Mouse (Mus musculus) neural tube, embryonic 11.5 days (tissue): Measurements from ENCODE around the gene Ddah2. TPM values are rescaled to one million over a fixed set of nuclear protein-coding genes. Genes with fewer than 3 reads are reported as not detected.
A peak's percentile ranks its signal among the peaks of the same experiment; 100 is the strongest.

ENCODE experiments used
- ATAC-seq: fragments of 200-750 bp; cut with Nextera tagmentation; 2 replicates; pipeline ENCODE4 v1.8.0; 2017; ENCODE audit warnings: moderate number of reproducible peaks, mild to moderate bottlenecking, moderate TSS enrichment, moderate library complexity; ENCODE audit not compliant: insufficient read depth, low FRiP score, low TSS enrichment
- DNase-seq: peaks from one replicate; pipeline ENCODE4 v3.0.0-alpha.2; 2015; ENCODE audit warnings: low spot score
- H3K27ac ChIP-seq: fragments of 300-500 bp; sonication (generic); 2 replicates; pipeline ENCODE4 v1.5.1; 2014; ENCODE audit warnings: low read depth, mild to moderate bottlenecking, low read length
- H3K27me3 ChIP-seq: fragments of 300-500 bp; sonication (generic); 2 replicates; pipeline ENCODE4 v1.6.1; 2014; ENCODE audit warnings: mild to moderate bottlenecking, low read length, mixed read lengths; ENCODE audit not compliant: control insufficient read depth, insufficient read depth
- H3K36me3 ChIP-seq: fragments of 300-500 bp; sonication (generic); 2 replicates; pipeline ENCODE4 v1.6.1; 2014; ENCODE audit warnings: mild to moderate bottlenecking, low read length, moderate library complexity, mixed read lengths; ENCODE audit not compliant: control insufficient read depth, insufficient read depth
- H3K4me1 ChIP-seq: fragments of 300-500 bp; sonication (generic); 2 replicates; pipeline ENCODE4 v1.6.1; 2014; ENCODE audit warnings: low read length, mixed read lengths; ENCODE audit not compliant: control insufficient read depth, insufficient read depth
- H3K4me2 ChIP-seq: fragments of 300-500 bp; sonication (generic); 2 replicates; pipeline ENCODE4 v1.6.1; 2014; ENCODE audit warnings: low read depth, mild to moderate bottlenecking, moderate library complexity
- H3K4me3 ChIP-seq: fragments of 300-500 bp; sonication (generic); 2 replicates; pipeline ENCODE4 v1.5.1; 2014; ENCODE audit warnings: low read depth, low read length
- H3K9ac ChIP-seq: fragments of 300-500 bp; sonication (generic); 2 replicates; pipeline ENCODE4 v1.6.1; 2014; ENCODE audit warnings: mild to moderate bottlenecking, low read length
- H3K9me3 ChIP-seq: fragments of 300-500 bp; sonication (generic); 2 replicates; pipeline ENCODE4 v1.6.1; 2016; ENCODE audit warnings: low read length; ENCODE audit not compliant: control insufficient read depth
- WGBS: fragments of 180-500 bp; shearing (Covaris S2); extraction: QIAGEN DNeasy Blood & Tissue Kit; methylation state at CpG from one replicate; pipeline ENCODE4 v1.1.7; 2014; 5-methylcytosine and 5-hydroxymethylcytosine counted together
- polyA plus RNA-seq: library from polyadenylated mRNA; unstranded; fragments of >200 nt; fragmentation: Nextera tagmentation; extraction: Ambion mirVana; gene quantifications from 2 replicates; pipeline ENCODE4 v1.2.1, GENCODE M21; 2014

Ddah2 gene
- polyA plus RNA-seq, 1 experiment from 2014 or later = 659 TPM

DNA sequence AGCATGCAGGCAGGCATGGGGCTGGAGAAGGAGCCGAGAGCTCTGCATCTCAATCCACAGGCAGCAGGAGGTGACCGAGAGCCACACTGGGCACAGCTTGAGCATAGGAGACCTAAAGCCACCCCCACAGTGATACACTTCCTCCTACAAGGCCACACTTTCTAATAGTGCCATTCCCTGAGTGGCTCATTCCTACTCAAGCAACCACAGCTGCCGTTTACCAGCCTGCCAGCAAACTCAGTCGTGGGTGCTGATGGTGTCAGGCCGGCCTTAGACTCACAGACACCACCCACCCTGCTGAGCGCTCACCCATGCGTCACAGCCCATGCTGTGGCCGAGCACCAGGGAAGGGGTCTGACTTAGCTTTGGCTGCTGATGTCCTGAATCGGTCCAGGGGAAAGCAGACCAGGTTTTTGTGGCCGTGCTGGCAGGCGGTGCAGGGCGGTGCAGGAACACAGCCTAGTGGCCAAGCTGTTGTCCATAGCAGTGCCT lies 38.4 kb downstream of the Ddah2 start:
- Histone ChIP-seq H3K4me3 (no peak overlapping the region), H3K9ac (no peak overlapping the region; the same call in 1 of the 2 replicates), H3K36me3 (peaks cover 20% of the 10 kb centered on the region), H3K4me1 (no peaks in the 10 kb centered on the region), H3K27ac (no peak overlapping the region), H3K4me2 (no peak overlapping the region), H3K9me3 (no peaks in the 10 kb centered on the region), H3K27me3 (no peaks in the 10 kb centered on the region)
- 88% methylated on average over 12 of the region's 12 CpGs for WGBS
- ATAC-seq (no peak), DNase-seq (no peak)

DNA sequence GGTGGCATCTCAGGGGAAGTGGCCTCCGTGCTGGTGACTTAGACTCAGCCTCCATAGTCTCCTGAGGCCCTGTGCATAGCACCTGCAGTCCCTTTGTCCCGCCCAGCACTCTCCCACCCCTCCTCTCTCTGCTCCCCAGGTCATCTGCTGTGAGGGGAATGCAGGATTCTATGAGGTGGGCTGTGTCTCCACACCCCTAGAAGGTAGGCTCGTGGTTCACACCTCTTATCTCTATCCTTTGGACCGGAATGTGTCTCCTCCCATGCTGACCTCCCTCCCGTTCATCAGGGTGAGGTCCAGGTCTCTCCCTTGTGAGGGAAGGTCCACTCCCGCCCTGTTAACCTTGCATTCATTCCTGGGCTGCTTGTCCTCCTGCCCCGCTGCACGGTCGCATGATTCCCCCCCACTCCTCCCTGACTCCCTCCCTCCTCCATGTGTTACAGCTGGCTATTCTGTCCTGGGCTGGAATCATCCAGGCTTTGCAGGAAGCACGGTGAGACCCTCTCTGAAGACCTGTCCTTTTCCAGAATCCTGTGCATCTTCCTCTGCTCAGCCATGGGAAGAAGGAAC lies 41.4 kb downstream of the Ddah2 start:
- DNase-seq (no peak), ATAC-seq (no peak)
- H3K27ac ChIP-seq = no peak overlapping the region
- no peaks in the 10 kb centered on the region for H3K4me1 ChIP-seq
- no peaks in the 10 kb centered on the region for H3K9me3 ChIP-seq
- H3K9ac ChIP-seq = no peak overlapping the region
- 77% methylated on average over 10 of the region's 10 CpGs for WGBS
- H3K36me3 ChIP-seq = peaks cover 20% of the 10 kb centered on the region
- no peak overlapping the region for H3K4me3 ChIP-seq
- H3K27me3 ChIP-seq = no peaks in the 10 kb centered on the region
- H3K4me2 ChIP-seq = no peak overlapping the region

DNA sequence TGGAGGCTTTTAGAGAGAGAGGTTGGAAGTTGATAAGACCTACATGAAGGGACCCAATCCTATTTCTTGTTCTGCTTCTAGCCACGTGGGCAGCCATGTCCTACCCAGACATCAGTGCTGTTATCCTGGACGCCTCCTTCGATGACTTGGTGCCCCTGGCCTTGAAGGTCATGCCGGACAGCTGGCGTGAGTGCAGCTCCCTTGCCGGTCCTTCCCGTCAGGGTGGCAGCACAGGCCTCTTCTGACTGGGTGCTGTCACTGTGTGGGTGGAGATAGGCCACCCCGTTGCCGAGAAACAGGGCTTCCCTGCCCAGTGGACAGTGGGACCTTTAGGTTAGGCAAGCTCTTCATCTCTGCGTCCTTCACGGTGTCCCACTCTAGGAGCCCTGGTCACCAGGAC lies 42.3 kb downstream of the Ddah2 start:
- DNase-seq (no peak), ATAC-seq (no peak)
- peaks cover 20% of the 10 kb centered on the region for H3K36me3 ChIP-seq
- no peaks in the 10 kb centered on the region for H3K9me3 ChIP-seq
- no peak overlapping the region for H3K4me3 ChIP-seq
- no peaks in the 10 kb centered on the region for H3K27me3 ChIP-seq
- no peak overlapping the region for H3K4me2 ChIP-seq
- 94% methylated on average over 11 of the region's 11 CpGs for WGBS
- H3K4me1 ChIP-seq = no peaks in the 10 kb centered on the region
- no peak overlapping the region for H3K27ac ChIP-seq
- no peak overlapping the region for H3K9ac ChIP-seq

DNA sequence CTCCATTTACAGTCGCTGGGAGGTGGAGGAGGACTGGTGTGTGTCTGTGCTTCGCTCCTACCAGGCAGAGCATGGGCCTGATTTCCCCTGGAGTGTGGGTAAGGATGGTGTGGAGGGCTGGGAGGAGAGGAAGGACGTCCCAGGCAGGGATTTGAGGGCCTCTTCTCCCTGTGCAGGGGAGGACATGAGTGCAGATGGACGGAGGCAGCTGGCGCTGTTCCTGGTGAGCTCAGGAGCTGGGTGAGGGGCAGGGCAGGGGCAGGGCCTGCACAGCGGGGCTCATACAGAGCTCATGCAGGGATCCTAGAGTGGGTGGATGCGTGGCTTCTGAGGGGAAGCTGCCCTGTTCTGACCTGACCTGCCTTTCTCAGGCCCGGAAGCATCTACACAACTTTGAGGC lies 43.5 kb downstream of the Ddah2 start:
- no peaks in the 10 kb centered on the region for H3K27me3 ChIP-seq
- H3K9ac ChIP-seq = no peak overlapping the region
- H3K4me1 ChIP-seq = no peaks in the 10 kb centered on the region
- H3K4me2 ChIP-seq = no peak overlapping the region
- H3K4me3 ChIP-seq = no peak overlapping the region
- 82% methylated on average over 8 of the region's 8 CpGs for WGBS
- H3K36me3 ChIP-seq = peaks cover 15% of the 10 kb centered on the region
- no peak for DNase-seq
- ATAC-seq = no peak
- H3K9me3 ChIP-seq = no peaks in the 10 kb centered on the region
- no peak overlapping the region for H3K27ac ChIP-seq

DNA sequence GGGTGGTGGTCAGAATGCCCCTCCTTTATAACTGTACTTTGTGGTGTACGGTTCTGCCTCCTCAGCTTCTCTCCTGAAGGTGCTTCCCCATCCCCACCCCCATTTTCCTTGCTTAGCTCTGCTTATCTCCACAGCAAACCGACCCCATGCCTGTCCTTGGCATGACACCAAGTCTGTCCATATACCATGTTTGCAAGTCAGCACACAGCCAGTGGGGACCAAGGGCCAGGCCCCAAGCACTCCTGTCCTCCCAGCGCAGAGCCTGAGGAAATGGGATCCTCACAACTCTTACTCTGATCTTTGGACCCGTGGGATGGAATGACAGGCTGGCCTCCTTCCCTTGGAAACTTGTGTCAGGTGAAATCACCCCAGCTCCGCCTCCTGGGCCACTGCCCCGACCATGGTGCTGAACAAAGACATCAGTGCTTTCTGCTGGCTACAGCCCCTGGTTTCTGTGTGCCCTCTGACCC lies 44.4 kb downstream of the Ddah2 start:
- H3K36me3 ChIP-seq = peaks cover 15% of the 10 kb centered on the region
- H3K4me2 ChIP-seq = no peak overlapping the region
- ATAC-seq (no peak), DNase-seq (no peak)
- H3K9ac ChIP-seq = 0 out of 2 replicates have a peak overlapping the region, but pooled peaks have one; percentile 4
- WGBS = 71% methylated on average over 6 of the region's 6 CpGs
- no peak overlapping the region for H3K4me3 ChIP-seq
- H3K27me3 ChIP-seq = no peaks in the 10 kb centered on the region
- no peaks in the 10 kb centered on the region for H3K9me3 ChIP-seq
- no peaks in the 10 kb centered on the region for H3K4me1 ChIP-seq
- H3K27ac ChIP-seq = no peak overlapping the region

DNA sequence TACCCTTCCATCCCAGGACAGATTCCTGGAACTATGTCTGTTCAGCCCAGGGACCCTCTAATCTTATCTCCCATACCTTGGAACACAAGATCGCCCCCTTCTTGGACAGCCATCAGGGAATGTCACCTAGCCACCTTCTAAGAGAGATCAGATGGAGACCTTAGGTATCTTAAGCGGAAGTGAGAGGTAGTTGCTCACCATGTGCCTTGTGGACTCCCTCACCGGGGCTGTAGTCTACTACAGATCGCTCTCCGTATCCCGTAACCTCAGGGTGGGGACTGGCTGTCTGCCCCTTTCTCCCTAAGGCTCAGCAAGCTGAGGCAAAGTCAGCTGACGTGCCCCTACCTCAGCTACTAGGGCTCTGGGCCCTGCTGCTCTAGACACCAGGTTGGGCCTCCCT lies 45.2 kb downstream of the Ddah2 start:
- ATAC-seq (no peak), DNase-seq (no peak)
- H3K4me3 ChIP-seq = no peak overlapping the region
- no peak overlapping the region for H3K4me2 ChIP-seq
- H3K9ac ChIP-seq = no peak overlapping the region
- H3K27ac ChIP-seq = no peak overlapping the region
- peaks cover 13% of the 10 kb centered on the region for H3K36me3 ChIP-seq
- no peaks in the 10 kb centered on the region for H3K27me3 ChIP-seq
- H3K9me3 ChIP-seq = no peaks in the 10 kb centered on the region
- WGBS = 90% methylated on average over 7 of the region's 7 CpGs
- no peaks in the 10 kb centered on the region for H3K4me1 ChIP-seq

DNA sequence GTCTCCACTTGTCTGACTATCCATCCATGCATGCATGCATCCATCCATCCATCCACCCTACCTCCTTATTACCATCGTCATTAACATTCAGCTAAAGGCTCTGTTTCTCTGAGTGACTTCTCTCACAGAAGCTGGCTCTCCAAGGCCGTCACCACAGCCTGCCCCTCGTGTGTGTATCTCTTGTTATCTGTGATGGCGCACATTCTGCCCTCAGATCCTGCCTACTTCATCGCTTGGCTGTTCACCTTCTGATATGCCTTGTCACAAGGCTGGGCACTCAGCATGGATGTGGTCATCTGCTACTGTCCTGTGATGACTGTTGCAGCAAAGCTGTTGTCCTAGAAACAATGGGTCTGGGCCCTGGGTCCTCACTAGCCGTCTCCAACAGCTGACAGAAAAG lies 45.9 kb downstream of the Ddah2 start:
- Histone ChIP-seq H3K4me1 (no peaks in the 10 kb centered on the region), H3K4me3 (no peak overlapping the region), H3K27ac (no peak overlapping the region), H3K27me3 (no peaks in the 10 kb centered on the region), H3K4me2 (no peak overlapping the region), H3K36me3 (peaks cover 13% of the 10 kb centered on the region), H3K9ac (no peak overlapping the region), H3K9me3 (no peaks in the 10 kb centered on the region)
- DNase-seq (no peak), ATAC-seq (no peak)
- 78% methylated on average over 6 of the region's 6 CpGs for WGBS

DNA sequence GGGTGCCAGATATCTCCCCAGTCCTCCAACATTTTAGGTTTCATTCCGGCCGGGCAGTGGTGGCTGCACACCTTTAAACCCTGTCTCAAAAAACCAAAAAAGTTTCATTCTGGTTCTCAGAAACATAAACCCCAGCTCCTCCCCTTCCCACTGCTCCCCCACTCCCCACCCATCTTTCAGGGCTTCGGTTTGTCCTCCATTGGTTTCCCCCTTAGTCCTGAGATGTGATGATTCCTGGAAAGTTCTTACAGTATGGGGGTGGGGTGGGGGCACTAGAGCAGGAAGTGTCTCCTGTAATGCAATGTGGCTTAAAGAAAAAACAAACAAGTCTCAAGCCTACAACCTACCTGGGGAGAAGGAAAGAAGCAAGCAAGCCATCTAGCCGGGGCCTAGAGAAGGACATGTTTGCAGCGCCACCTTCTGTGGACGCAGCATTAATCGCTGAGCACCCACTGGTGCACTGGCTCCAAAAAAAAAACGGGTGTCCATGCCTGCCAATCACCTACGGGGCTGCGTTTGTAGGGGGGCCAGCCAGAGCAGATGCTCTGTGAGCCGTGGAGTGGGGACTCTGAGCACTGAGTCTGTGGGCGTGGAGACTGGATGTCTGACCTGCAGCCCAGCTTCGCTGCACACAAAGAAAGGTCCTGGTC lies 47.0 kb downstream of the Ddah2 start:
- WGBS = 27% methylated on average over 13 of the region's 13 CpGs
- H3K4me2 ChIP-seq = 0 out of 2 replicates have a peak overlapping the region, but pooled peaks have one; percentile 19
- no peak overlapping the region for H3K27ac ChIP-seq
- H3K36me3 ChIP-seq = peaks cover 11% of the 10 kb centered on the region
- H3K4me3 ChIP-seq = no peak overlapping the region
- H3K4me1 ChIP-seq = no peaks in the 10 kb centered on the region
- peak overlapping the region; percentile 47 for H3K9ac ChIP-seq
- no peaks in the 10 kb centered on the region for H3K27me3 ChIP-seq
- ATAC-seq (no peak), DNase-seq (peak; percentile 47)
- H3K9me3 ChIP-seq = no peaks in the 10 kb centered on the region

DNA sequence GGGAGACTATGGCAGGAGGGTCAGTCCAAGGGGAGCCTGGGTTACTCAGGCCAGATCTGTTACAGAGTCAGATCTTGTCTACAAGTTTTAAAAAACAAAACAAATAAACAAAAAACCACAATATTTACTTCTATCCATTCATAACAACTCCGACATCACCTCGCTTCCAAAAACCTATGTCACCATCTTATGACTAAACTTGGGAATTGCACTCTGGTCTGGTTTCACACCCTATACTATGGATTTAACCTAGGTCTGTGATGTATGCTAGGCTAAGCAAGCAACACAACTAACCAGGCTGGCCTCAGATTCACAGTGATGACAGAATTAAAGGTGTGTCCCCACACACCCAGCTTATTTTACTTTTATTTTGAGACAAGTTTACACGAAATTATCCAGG lies 47.7 kb downstream of the Ddah2 start:
- no peak overlapping the region; the same call in 1 of the 2 replicates for H3K9ac ChIP-seq
- no peak for DNase-seq
- ATAC-seq = no peak

More for the DNA sequence above, 47.7 kb downstream of the Ddah2 start:
- Histone ChIP-seq H3K9me3 (no peaks in the 10 kb centered on the region), H3K27me3 (no peaks in the 10 kb centered on the region), H3K4me1 (no peaks in the 10 kb centered on the region), H3K36me3 (peaks cover 10% of the 10 kb centered on the region), H3K4me2 (no peak overlapping the region), H3K27ac (no peak overlapping the region), H3K4me3 (no peak overlapping the region)
- WGBS = 78% methylated on average over 3 of the region's 3 CpGs
